Mouse (Mus musculus) layer of hippocampus, postnatal 25 days (tissue): ENCODE results near the gene Pter. TPM values are rescaled to one million over a fixed set of nuclear protein-coding genes. Genes with fewer than 3 reads are reported as not detected.
A peak's percentile ranks its signal among the peaks of the same experiment; 100 is the strongest.

Experiments used
- DNase-seq, 2 experiments: peaks; one replicate each; pipeline ENCODE4 v3.0.0; 2022; ENCODE audit warnings: mixed read lengths in 2 of 2, low spot score in 1 of 2; ENCODE audit errors: extremely low spot score in 1 of 2
- total RNA-seq, 2 experiments: library from RNA; stranded (reverse); gene quantifications; 2 replicates each; pipeline ENCODE4 v1.2.3; 2021

The Pter gene
- total RNA-seq: 1 to 10 TPM; 1.2 to 1.6 TPM

- DNase-seq: peak; percentile 8 to 27
Observed at GRCm38 (mm10) chr2:12923804-12924591, at the start of gene Pter. TSS of gene Pter (plus strand) at chr2:12924041.

GRCm38 (mm10) chr2:12874232-12874631, 49.6 kb upstream of the Pter start:
- no peak for DNase-seq

GRCm38 (mm10) chr2:12879492-12879891, 44.3 kb upstream of the Pter start:
- no peak for DNase-seq

- DNase-seq: no peak
Observed at GRCm38 (mm10) chr2:12881009-12881408, 42.8 kb upstream of the Pter start.

GRCm38 (mm10) chr2:12883276-12883914, 40.4 kb upstream of the Pter start:
- peak; percentile 32 to 43 for DNase-seq

- no peak for DNase-seq
Observed at GRCm38 (mm10) chr2:12887015-12887414, 36.8 kb upstream of the Pter start.

GRCm38 (mm10) chr2:12905786-12906185, 18.1 kb upstream of the Pter start:
- no peak for DNase-seq

- no peak for DNase-seq
Observed at GRCm38 (mm10) chr2:12925643-12926042, 1.8 kb downstream of the Pter start.

GRCm38 (mm10) chr2:12930338-12930737, 6.5 kb downstream of the Pter start:
- DNase-seq: no peak

GRCm38 (mm10) chr2:12933905-12934304, 10.1 kb downstream of the Pter start:
- DNase-seq: no peak

- DNase-seq: no peak
Observed at GRCm38 (mm10) chr2:12935286-12935685, 11.4 kb downstream of the Pter start.

- no peak for DNase-seq
Observed at GRCm38 (mm10) chr2:12937461-12938217, 13.8 kb downstream of the Pter start.

GRCm38 (mm10) chr2:12938641-12939040, 14.8 kb downstream of the Pter start:
- DNase-seq: no peak

- DNase-seq: no peak
Observed at GRCm38 (mm10) chr2:12956703-12957424, 33.0 kb downstream of the Pter start.

- no peak for DNase-seq
Observed at GRCm38 (mm10) chr2:12970049-12970724, 46.3 kb downstream of the Pter start.

GRCm38 (mm10) chr2:12973752-12974151, 49.9 kb downstream of the Pter start:
- DNase-seq: no peak

GRCm38 (mm10) chr2:12977367-12977766, 53.5 kb downstream of the Pter start:
- no peak for DNase-seq

- no peak for DNase-seq
Observed at GRCm38 (mm10) chr2:12978771-12979170, 54.9 kb downstream of the Pter start.

GRCm38 (mm10) chr2:12984901-12985732, 61.3 kb downstream of the Pter start:
- DNase-seq: no peak
